Mouse (Mus musculus): ENCODE measurements around the gene Zfp507.

Gene Zfp507

GRCm38 (mm10) chr7:35802906-35803595, at the start of gene Zfp507:
TSS of gene Zfp507 (minus strand) at chr7:35803003.
- DNase-seq (ENCODE audit: low read depth) = peak; percentile 98

- DNase-seq (ENCODE audit: low read depth) = peak; percentile 58
These were observed 47.6 kb upstream of the Zfp507 start for GRCm38 (mm10) chr7:35850426-35850825.

DNA sequence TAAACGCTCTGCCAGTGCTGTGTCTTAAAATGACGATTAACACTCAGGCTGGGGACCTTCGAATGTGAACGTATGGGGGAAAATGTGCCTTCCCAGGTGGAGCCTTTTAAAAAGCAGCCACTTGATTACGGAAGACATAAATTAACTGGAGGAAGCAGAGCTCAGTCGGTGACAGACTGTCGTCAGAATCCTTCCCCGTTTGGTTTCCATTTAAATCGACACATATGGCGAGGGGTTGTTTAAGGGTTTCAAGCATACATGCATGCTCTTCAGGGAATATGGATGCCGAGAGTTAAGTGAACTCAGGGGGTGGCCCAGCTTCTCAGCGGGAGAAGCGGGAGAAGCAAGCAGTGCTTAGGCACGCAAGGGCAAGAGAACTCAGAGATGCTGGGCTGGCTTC, 45.7 kb upstream of the Zfp507 start:
- no peak for DNase-seq (ENCODE audit: low read depth)

- DNase-seq (ENCODE audit: low read depth) = no peak
These were observed 37.7 kb upstream of the Zfp507 start for GRCm38 (mm10) chr7:35840504-35840903.

GRCm38 (mm10) chr7:35836851-35837250, 34.0 kb upstream of the Zfp507 start:
- DNase-seq (ENCODE audit: low read depth) = no peak

DNA sequence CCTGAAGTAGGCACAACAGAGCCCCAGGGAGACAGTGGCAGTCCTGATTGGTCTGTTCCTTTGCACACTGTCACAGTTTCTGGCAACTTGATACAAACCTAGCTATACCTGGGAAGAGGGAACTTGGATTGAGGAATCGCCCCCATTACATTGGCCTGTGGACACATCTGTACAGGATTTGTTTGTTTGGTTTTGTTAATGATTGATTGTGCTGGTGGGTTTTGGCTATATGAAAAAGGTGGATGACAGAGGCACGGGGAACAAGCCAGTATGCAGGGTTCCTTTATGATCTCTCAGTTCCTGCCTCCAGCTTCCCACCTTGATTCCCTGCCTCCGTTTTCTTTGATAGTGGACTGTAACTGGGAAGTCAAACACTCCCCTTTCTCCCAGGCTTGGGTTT, 33.6 kb upstream of the Zfp507 start:
- no peak for DNase-seq (ENCODE audit: low read depth)

DNA sequence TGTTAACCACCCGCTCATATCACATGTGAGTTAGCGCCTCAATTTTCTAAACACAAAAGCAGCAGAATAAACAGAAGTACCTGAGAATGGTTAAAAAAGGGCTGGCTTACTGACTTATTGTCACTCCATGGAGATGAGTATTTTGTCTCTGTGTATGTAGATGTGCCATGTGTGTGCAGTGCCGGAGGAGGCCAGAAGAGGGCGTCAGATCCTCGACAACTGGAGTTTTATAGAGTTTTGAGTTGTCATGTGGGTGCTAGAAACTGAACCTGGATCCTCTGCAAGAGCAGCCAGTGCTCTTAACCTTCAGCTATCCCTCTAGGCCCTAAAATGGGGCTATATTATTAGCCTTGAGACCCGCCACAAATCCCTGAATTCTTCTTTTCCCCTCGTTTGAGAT, 27.3 kb upstream of the Zfp507 start:
- no peak for DNase-seq (ENCODE audit: low read depth)

DNA sequence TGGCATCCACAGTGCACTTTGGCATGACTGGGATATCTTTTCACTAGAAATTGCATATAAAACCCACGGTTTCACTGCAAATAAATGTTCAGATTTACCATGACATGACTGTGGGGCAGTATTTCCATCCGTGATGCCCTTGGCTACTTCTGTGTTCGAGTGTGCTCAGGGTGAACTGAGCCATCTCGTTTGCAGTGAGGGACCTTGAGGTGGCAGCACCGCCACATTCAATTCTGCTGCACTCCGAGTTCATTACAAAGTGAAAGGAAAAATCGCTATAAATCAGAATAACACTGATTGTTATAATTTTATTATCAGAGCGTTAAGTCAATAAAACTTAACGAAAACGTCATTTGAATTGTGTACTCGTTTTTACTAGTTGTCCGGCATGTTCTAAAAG, 21.1 kb upstream of the Zfp507 start:
- no peak for DNase-seq (ENCODE audit: low read depth)

GRCm38 (mm10) chr7:35822320-35822719, 19.5 kb upstream of the Zfp507 start:
- DNase-seq (ENCODE audit: low read depth) = no peak

DNA sequence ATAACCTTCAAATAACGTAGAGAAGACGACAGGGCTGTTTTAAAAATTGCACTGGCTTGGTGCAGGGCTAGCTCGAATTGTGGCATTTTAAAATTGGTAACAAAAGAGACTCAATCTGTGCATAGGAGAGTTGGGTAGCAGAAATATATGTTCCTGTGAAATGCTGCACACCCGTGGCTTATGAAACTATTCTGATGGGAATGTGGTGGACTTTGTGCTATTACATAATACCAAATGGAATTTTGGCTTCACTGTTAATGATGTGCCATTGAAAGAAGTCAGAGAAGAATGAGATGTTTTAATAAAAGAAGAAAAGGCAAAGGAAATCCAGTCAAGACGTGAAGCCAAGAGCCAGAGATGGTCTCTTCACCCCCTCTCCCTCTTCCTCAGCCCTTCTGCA, 18.6 kb upstream of the Zfp507 start:
- no peak for DNase-seq (ENCODE audit: low read depth)

DNA sequence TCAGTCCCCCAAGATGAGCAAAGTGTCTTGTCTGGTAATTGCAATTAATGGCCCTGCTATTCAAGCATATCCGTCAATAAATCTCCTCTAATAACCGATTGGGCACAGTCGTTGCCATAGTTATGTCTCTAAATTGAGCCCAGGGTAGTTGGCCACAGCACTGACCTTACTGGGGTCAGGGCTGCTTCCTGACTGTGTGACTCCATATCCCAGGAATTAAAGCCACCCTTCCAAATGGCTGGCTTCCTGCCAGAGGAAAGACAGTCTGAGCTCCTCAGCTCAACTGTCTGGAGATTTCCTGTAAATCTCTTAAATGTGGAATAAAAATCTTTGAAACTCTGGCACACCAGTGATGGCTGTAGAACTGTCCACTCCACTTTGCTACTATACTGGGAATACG, 16.7 kb upstream of the Zfp507 start:
- DNase-seq (ENCODE audit: low read depth) = no peak

DNA sequence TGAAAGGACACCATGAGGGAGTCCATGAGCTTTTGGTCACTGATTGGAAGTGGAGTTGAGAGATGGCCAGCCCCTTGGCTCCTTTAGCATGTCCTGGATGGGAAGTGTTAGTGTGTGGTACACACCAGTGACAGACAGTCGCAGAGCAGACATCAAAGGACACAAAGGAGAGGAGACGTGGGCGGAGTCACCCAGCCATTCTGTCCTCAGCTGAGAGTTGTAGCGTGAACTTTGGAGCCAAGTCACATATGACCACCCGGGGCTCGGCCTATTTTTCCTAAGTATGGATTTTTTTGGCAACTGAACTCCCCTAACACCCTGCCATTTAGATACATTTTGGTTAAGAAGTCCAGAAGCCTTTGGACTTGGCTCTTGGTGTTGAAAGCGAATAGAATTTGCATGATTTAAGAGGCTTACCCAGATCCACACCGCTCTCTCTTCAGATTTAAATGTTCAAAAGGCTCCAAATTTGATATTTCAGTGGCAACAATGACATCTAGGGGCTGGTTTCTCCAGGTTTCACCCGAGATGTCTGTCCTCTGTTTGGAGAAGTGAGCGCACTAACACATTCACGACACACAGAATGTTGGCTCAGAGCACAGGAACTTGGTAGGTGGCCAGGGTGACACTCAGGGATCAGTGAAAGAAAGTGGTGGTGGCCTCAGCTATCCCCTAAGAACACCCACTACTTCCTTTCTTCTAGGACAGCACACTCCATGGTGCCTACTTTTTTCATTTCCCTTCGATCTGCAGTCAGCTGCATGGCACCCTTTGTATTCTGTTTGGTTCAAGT, 12.2 kb upstream of the Zfp507 start:
- DNase-seq (ENCODE audit: low read depth) = no peak

DNA sequence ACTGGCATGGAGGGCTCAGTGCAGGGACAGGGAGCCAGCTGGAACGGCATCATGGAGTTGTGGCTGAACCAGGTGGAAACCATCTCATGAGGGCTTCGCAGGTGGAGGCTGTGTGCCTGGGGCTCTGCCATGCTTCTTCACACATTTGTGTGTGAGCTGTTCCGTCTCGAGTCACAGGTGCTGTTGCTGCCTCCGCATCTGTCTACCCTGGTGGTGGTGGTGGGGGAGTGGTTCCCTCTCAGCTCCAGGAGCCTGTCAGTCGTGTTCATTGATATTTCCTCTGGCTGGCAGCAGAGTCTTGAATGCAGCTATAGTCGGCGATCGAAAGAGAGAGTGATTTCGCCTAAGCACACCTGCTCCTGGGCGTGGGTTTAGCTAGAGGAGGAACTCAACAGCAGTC, 10.5 kb upstream of the Zfp507 start:
- DNase-seq (ENCODE audit: low read depth) = no peak

DNA sequence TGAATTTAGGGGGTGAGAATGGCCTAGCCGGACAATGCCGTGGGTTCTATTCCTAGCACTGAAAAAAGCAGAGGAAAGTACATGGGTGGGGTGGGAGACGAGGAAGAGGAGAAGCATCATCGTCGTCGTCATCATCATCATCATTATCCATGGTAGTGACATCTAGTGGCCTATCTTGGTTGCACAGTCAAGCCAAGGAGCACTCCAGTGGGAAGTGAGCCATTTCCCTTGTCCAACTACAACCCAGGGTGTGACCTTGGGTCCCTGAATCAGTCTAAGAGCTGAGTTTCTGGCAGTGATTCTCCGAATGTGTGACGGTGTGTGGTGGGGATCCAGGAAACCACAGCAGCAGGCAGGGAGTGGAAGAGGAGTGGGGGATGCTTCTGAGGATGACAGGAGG, 7.9 kb upstream of the Zfp507 start:
- peak; percentile 17 for DNase-seq (ENCODE audit: low read depth)

DNA sequence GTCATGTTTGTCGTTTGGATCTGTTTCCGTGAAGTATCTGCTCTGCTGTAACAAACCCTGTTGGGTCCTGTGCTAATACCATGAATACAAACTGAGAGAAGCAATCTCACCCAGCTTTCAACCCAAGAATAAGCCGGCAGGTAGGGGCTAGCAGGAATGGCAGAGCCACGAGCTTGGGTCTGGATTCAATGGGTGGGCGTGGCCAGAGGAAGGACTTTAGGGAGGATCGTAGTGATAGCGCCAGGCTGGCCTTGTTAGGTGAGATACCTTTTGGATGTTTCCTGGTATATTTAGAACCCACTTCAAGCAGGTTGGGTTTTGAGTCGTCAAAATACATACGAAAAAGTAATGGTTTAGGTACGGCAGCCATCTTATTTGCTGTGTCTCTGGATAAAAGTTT, 1.4 kb upstream of the Zfp507 start:
- no peak for DNase-seq (ENCODE audit: low read depth)

DNA sequence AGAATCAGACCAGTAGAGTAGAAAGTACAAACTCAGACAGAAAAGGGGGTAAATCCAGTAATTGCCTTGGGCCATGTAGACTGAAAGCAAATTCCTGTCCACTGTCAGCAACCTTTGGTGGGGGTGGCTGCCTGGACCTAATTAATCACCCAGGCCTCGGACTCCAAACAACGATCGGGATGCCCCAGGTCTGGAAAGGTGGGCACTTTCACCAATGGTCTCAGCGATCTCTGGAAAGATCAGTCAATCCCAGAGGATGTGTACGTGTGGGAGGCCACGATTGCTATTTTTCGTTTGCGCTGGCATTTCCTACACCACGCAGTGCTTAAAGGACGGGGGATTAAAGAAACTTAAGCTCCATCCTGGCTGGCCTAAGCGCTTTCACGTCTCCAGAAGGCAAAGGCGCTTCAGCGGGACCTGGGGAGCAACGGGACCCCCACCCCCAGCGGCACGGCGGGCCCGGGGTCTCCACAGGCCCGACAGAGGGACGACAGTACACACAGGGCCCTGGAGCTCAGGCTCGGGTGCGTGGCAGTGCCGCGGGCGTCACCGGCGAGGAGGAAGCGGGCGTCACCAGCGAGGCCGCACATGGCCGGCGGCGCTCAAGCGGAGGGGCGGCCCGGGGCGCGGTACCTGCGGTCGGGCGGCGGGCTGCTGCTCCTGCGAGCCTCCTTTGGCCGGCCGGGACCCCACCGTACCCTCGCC, 450 bp downstream of the Zfp507 start:
- DNase-seq (ENCODE audit: low read depth) = peak; percentile 42

GRCm38 (mm10) chr7:35796123-35796522, 6.7 kb downstream of the Zfp507 start:
- DNase-seq (ENCODE audit: low read depth) = no peak

DNA sequence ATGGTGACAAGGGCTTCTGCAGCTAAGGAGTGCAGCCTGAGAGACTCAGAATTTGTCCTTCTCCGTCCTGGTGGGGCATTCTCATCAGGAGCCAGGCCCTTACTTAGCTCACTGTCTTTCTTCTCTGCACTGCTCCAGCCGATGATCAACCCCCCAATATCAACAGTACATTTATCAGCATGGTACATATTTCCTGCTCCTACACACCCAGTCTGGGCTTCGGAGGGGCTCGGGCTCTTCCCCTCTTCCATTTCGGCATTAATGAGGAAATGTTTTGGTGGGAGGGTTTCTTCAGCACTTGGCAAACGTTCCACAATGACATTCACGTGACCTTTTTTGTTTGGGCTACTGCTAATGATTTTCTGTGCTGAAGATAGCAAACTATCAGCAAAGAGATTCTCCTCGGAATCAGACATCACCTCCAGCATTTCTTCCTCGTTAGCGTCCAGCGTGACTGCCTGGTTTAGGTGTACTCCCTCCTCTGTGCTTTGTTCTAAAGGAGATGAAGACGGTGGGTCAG, 8.6 kb downstream of the Zfp507 start:
- no peak for DNase-seq (ENCODE audit: low read depth)

GRCm38 (mm10) chr7:35792150-35792848, 10.5 kb downstream of the Zfp507 start:
- peak; percentile 42 for DNase-seq (ENCODE audit: low read depth)

DNA sequence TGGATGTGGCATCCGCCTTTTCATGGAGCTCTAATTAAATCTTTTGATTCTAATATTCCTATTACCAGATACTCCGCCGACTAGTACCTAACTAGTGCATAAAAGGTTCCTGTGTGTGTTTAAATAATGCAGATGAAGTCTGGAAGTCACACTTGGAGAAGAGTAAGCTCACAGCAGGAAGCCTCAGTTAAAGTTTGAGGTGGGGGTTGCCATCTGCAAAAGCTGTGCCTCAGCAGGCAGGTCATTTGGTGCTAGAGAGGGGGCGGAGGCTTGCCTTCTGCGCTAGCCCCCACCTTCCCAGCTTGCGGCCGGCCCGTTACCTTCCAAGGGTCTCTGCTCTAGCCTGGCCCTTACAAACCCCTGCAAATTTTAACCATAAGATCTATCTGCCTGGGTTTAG, 11.9 kb downstream of the Zfp507 start:
- DNase-seq (ENCODE audit: low read depth) = no peak

- DNase-seq (ENCODE audit: low read depth) = peak; percentile 23
These were observed 12.6 kb downstream of the Zfp507 start for GRCm38 (mm10) chr7:35790201-35790600.

GRCm38 (mm10) chr7:35785579-35785978, 17.2 kb downstream of the Zfp507 start:
- DNase-seq (ENCODE audit: low read depth) = no peak

Data from NIH3T3 (cell line).